Mouse (Mus musculus) liver, embryonic 14 days (tissue): Measurements from ENCODE around the gene Ndufa8. TPM values are rescaled to one million over a fixed set of nuclear protein-coding genes. Genes with fewer than 3 reads are reported as not detected.

Experiments used
- polyA plus RNA-seq: library from polyadenylated mRNA; depleted of rRNA; stranded (reverse); fragments of >200 nt; gene quantifications from 2 replicates; pipeline ENCODE4 v1.2.3, GENCODE M21; 2012; rRNA removed

Ndufa8 gene
- polyA plus RNA-seq, result 56.6 and 63.3 TPM in 2 replicates

DNA sequence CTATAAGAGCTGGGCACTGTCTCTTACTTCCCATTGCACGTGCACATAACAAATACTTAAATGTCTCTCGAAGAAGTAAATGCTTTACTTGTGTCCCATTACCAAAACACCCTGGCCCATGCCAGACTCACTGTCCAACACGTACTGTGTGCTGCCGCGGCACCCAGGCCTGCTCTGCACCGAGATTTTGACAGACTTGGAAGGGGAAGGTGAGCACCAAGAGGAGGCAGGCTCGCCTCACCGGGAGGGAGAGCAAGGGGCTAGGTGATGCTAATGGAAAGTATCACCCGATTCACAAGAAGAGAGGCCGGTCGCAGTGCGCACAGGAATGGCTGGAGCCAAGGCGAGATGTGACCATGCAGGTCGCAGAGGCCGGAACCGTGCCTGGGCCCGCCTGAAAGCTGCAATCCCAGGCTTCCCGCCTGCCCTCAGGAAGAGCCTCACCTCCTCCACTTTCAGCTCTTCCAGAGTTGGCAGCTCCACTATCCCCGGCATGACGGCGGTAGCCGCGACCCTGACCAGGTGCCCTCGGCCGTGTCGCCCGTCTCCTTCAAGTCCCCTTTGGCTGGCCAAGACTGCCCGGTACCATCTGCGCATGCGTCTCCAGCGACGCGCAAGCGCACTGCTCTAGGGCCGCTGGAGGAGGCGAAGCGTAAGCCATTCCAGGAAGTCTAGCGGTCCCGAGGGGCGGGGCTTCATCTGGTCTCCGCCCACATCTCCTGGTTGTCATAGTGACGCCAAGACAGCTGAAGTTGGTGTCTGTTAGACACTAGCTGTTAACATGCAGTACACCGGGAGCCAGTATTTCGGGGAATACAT lies at the start of gene Ndufa8, which contains the start of gene Morn5:
Gene Ndufa8 (minus strand): TSS at position 659 of the 819 bp plus-strand sequence.
Gene Morn5 (plus strand): TSS at position 711 of the 819 bp plus-strand sequence.

Other genes with a start within 250 kb of the Ndufa8 start
- gene Ttll11, start 69.5 kb downstream of the Ndufa8 start, polyA plus RNA-seq, result 0.71 and 0.83 TPM in 2 replicates
- 0.10 TPM in 1 of 2 replicates, not detected in the other for gene Morn5, start 52 bp upstream of the Ndufa8 start, polyA plus RNA-seq
- gene Lhx6, start 56.0 kb upstream of the Ndufa8 start, polyA plus RNA-seq, result 0.16 and 0.21 TPM in 2 replicates
- gene Mrrf, start 87.0 kb upstream of the Ndufa8 start, polyA plus RNA-seq, result 7.5 and 9.6 TPM in 2 replicates
- 10.5 and 12.5 TPM in 2 replicates for gene Rbm18, start 87.4 kb upstream of the Ndufa8 start, polyA plus RNA-seq
- gene Ptgs1, start 181.0 kb upstream of the Ndufa8 start, polyA plus RNA-seq, result 8.3 and 10.7 TPM in 2 replicates